Mouse (Mus musculus): ENCODE data around the gene Glipr1.
A peak's percentile ranks its signal among the peaks of the same experiment; 100 is the strongest.

Gene Glipr1

DNA sequence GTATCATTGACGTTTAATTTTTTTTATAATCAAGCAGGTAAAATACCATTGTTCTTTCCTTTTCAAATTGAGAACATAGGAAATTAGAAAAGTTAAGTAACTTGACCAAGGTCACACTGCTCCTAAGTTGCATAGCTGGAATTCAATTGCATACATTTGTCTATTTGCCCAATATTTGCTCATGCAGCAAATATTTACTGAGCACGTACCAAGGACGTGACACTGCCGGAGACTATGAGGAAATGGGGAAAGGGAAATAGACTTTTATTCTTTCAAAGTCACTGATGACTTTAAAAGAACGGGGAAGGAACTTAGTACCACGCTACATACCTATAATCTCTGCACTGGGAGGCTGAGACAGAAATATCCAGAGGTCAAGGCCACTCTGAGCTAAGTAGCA is 42.0 kb downstream of the Glipr1 start:
- ATAC-seq (ENCODE audit: low TSS enrichment), result no peak

DNA sequence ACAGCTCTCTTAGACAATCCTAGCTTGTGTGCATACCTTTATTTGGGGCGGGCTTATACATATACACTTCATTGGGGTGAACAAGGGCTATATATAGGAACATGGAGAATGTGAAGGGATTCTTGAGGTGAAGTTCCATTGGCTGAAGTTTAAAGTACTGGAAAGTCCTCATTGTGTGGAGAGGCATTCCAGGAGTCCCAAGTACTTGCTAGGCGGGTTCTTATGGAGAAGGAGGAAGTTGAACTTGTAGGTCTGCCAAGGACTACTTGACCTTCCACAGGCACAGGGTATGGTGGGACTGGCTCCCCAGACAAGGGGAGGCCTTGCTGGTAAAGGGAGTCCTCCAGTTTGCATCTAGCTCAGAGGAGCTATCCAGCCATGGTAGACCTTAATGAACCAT is 43.1 kb downstream of the Glipr1 start:
- no peak for ATAC-seq (ENCODE audit: low TSS enrichment)

DNA sequence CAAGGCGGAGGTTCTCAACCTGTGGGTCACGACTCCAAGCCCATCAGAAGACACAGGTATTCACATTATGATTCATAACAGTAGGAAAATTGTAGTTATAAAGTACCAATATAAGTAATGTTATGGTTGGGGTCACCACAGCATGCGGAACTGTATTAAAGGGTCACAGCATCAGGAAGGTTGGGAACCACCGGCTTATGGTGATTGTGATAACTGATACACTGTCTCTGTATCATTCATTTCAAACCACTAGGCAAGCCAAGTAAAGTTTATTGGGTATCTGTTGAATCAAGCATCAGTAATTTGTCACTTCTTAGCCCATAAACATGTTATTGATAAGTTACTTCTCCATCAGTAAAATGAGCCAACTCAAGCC is 44.4 kb downstream of the Glipr1 start:
- ATAC-seq (ENCODE audit: low TSS enrichment), result no peak

DNA sequence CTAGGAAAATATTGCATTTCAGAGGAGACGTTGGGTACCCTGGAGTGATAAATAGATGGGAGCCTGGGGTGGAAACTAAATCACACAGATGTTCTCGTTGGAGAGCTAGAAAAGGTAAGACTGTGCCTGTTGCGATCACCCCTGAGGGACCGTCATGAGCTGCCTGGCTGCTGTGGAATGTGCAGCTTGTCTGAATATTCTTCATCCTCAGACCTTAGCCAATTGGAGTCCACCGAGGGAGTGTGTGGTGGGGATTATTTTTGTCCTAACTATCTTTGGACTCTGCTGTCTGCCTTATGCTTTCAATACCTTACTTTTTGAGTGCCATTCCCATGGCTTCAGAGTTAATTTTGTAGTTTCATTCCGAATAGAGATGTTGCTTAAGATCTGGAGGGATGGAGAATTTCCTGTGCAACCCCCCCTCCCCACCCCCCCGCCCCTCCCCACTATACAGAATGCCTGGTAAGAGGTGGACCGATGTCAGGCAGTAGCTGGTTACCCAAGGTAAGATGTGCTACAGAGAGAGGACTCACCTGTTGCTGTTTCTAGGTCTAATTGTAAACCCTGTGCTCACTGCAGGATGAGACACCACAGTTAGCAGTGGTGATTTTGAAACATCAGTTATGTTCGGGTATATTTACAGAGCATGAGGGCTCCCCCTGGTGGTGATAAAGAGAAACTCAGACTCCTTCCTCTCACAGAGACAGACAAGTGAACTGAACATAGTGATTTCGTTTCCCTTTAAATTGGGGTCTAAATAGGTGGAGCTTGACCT is 45.0 kb downstream of the Glipr1 start:
- peak; percentile 92 for ATAC-seq (ENCODE audit: low TSS enrichment)

DNA sequence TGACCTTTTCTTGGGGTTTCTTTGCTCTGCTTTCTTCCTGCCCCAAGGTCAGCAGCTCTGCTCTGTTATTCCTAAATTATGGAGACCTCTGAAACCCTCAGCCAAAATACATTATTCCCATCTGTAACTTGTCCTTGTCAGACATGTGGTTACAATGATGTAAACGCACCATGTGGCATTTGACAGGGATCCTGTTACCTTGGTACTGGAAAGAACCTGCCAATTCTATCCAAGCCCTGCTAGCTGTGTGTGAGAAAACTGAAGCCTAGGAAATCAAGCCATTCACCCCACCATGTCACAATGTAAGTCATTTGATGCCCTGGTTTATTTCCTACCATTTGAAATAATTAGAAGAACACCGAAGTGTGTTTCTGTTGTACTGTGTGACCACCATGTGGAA is 46.6 kb downstream of the Glipr1 start:
- no peak for ATAC-seq (ENCODE audit: low TSS enrichment)

DNA sequence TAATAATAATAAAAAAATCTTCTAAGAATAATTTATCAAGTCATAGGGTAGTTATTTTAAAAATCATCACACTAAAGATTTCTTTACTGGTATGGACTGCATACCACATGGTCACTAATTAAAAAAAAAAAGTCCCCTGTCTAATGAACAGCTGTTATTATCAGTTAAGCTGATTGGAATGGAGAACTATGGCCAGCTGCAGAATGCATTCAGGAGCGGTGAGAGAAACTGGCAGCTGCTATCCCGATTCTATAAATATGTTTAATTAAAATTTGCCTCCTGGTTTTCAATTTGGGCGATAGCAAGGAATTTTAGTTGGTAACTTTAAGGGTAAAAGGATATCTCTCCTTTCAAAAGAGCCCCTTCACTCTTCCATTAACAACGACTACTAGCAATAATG is 53.4 kb downstream of the Glipr1 start:
- no peak for ATAC-seq (ENCODE audit: low TSS enrichment)

DNA sequence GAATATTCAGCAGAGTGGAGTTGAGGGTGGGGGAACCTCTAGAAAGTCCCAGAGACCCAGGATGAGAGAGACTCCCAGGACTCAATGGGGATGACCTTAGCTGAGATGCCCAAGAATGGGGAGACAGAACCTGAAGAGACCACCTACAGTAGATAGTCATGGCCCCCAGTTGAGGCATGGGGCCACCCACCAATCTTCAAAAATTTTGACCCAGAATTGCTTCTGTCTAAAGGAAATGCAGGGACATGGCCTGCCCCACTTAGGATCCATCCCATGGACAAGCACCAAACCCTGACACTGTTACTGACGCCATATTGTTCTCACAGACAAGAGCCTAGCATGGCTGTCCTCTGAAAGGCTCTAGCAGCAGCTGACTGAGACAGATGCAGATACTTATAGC is 54.4 kb downstream of the Glipr1 start:
- ATAC-seq (ENCODE audit: low TSS enrichment), result no peak

DNA sequence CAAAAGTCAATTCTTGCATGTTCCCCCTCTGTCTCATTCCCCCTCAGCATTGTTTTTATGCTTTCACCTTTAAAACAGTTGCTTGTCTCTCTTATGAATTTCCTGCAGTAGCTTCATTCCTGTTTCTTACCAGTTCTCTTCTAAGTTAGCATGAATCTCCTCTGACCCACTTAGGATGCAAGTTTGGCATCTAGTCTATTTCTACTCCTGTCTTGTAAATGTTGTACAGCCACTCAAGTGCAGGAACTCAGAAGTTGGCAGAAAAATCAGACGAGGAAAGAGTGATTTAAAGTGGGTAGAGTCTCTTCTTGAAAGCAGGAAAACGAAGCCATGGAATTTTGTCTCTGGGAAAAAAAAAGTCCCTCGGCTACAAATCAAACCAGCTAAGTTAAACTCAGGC is 56.9 kb downstream of the Glipr1 start:
- ATAC-seq (ENCODE audit: low TSS enrichment), result peak; percentile 97

DNA sequence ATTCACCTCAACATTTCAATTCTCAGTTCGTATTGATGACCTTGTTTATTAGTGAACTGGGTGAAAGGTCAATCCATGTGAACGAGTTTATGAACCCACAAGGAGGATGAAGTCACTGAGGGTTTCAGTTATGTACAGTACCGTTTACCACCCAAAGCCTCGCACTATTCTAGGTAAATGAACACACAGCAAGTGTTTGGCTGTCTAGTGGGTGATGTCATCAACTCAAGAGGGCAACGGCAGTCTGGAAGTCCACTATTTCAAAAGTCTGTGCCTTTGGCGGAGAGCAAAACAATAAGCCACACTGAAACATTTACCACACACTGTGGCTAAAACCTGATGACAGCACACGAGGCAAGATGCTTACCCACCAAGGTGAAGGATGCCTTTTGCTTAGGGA is 59.4 kb downstream of the Glipr1 start:
- ATAC-seq (ENCODE audit: low TSS enrichment), result no peak

DNA sequence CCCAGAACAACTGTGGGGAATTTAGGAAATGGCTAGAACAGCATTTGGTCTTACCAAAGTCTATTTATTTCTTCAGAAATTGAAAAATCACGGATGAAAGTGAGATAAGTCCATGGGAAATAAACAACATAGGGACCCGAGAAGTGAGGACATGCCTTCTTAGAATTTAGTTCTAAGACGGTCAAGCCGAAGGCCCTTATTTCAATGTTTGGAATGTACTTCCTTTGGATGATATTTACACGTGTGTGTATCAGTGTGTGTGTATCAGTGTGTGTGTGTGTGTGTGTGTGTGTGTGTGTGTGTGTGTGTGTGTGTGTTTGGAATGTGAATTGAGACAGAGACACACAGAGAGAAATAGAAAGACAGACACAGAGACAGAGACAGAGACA is 65.3 kb downstream of the Glipr1 start:
- ATAC-seq (ENCODE audit: low TSS enrichment), result no peak

DNA sequence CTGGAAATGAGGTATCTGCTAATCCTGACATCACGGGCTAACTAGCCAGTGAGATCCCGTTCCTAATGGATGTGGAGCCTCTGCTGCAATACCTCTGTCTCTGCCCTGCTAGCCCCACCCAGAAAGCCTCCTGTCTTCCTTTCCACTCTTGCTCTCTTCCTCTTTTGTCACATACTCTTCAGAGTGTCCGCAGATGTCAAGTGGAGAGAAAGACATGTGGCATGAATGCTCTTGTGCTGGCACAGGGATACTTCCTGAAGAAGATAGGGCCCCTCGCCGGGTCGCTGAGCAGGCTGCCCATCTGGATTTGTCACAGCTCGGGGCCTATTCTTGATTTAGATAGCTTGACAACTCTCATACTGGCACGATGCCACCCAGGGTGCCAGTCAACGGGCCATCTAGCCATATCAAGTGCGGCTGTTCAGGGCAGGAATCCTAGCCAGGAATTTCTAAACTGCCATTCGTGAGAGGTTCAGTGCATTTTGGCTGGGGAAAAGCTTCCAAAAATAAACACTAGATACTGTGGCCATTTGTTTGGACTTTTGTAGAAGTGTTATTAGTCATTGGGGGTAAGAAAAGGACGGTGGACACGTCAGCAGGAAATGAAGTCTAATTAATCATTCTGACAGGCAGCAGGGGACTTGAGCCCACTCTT is 65.8 kb downstream of the Glipr1 start:
- ATAC-seq (ENCODE audit: low TSS enrichment), result no peak

DNA sequence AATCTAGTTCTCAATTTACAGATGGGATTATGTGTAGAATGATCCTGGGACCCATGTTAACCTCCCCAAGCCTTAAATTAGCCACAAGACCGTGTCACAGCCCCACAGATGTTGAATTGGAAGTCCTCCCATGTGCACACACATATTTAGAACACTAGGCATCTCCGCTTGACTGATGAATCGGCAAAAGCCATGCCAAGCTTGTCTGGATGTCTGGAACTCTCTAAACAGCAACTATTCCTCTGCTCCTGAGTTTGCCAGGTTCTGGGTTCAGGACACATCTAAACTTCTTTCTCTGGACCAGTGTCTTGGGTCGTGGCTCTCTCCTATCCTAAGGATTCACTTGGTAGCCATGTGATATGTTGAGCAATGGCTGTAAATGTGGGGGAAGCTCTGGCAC is 66.4 kb downstream of the Glipr1 start:
- ATAC-seq (ENCODE audit: low TSS enrichment), result no peak

Data from frontal cortex, adult (tissue).